ENCODE assay signal across 26 mouse cellular contexts in genomic region chr9:99248906-99249305, GRCm38 (mm10). TPM values are rescaled to one million over a fixed set of nuclear protein-coding genes. Genes with fewer than 3 reads are reported as not detected.
"Had no signal": no experiment of that assay in that cellular context is flagged by ENCODE, and none has a peak within 500 bp of the region (broad histone marks: within the 10 kb centered on the region; RNA-seq: fewer than 3 reads in every experiment).

No protein-coding gene starts in this region.

- H3K9ac ChIP-seq: limb, embryonic 13.5 days; liver, embryonic 13.5 days; lung, embryonic 14.5 days; midbrain, embryonic 13.5 days had no signal

- H3K4me3 ChIP-seq: layer of hippocampus, adult 2 months; limb, embryonic 10.5 days; limb, embryonic 13.5 days; liver, embryonic 13.5 days; midbrain, embryonic 10.5 days; midbrain, embryonic 13.5 days had no signal

- H3K9me3 ChIP-seq: limb, embryonic 10.5 days; limb, embryonic 13.5 days; liver, embryonic 13.5 days; midbrain, embryonic 10.5 days; midbrain, embryonic 13.5 days had no signal

- DNase-seq: kidney, adult 18-20 months; thymus, adult 18-20 months; thymus, postnatal 4 days had no signal

- ATAC-seq: lung, postnatal 0 days; midbrain, embryonic 13.5 days had no signal

- H3K27ac ChIP-seq: kidney, postnatal 0 days; layer of hippocampus, adult 2 months; limb, embryonic 10.5 days; limb, embryonic 13.5 days; macrophage; midbrain, embryonic 10.5 days; midbrain, embryonic 13.5 days had no signal

- H3K27me3 ChIP-seq: limb, embryonic 13.5 days; liver, embryonic 13.5 days; midbrain, embryonic 13.5 days had no signal

- H3K4me2 ChIP-seq: limb, embryonic 13.5 days; lung, embryonic 14.5 days; midbrain, embryonic 13.5 days had no signal

RNA-seq across cellular contexts. Expression of gene Faiml, which starts 11.9 kb away (rescaled TPM):
- total RNA-seq: layer of hippocampus, adult 2 months; layer of hippocampus, postnatal 25 days; left cerebral cortex, adult 18-20 months; left cerebral cortex, postnatal 25 days; megakaryocyte, adult 5-6 weeks; midbrain, postnatal 0 days had no signal
- polyA plus RNA-seq: kidney, embryonic 14.5 days; kidney, postnatal 0 days; large intestine, adult 2 months; limb, embryonic 10.5 days; limb, embryonic 13.5 days; liver, embryonic 13.5 days; liver, embryonic 16.5 days; lung, embryonic 14.5 days; lung, postnatal 0 days; macrophage; midbrain, embryonic 10.5 days; midbrain, embryonic 13.5 days; midbrain, postnatal 0 days; neural tube, embryonic 11.5 days; neural tube, embryonic 14.5 days; small intestine, adult 2 months; spleen, adult 2 months; stomach, embryonic 16.5 days had no signal
